Mouse (Mus musculus): ENCODE data around the gene Maml3. TPM values are rescaled to one million over a fixed set of nuclear protein-coding genes. Genes with fewer than 3 reads are reported as not detected.

The Maml3 gene
- polyA plus RNA-seq, 1 experiment from 2014 or later: 5.0 TPM

GRCm38 (mm10) chr3:51888295-51888661 is 216.6 kb downstream of the Maml3 start:
- Histone ChIP-seq H3K4me3 (replicated peaks; ENCODE audit: low read length) (no peak overlapping the region), H3K36me3 (ENCODE audit: control insufficient read depth, insufficient read depth) (no peaks in the 10 kb centered on the region), H3K9ac (replicated peaks; ENCODE audit: low read depth, low read length) (peak overlapping the region; percentile 52), H3K27me3 (replicated peaks; ENCODE audit: control insufficient read depth, insufficient read depth, low read length) (no peaks in the 10 kb centered on the region), H3K27ac (ENCODE audit: low read length) (peak overlapping the region; percentile 91), H3K4me2 (ENCODE audit: low read length) (peak overlapping the region; percentile 45), H3K4me1 (replicated peaks; ENCODE audit: control insufficient read depth, insufficient read depth, low read length) (peaks cover 31% of the 10 kb centered on the region), H3K9me3 (ENCODE audit: control insufficient read depth, low read length) (no peaks in the 10 kb centered on the region)
- WGBS: 9% methylated on average over 8 of the region's 8 CpGs
- ATAC-seq: peak; percentile 20

DNA sequence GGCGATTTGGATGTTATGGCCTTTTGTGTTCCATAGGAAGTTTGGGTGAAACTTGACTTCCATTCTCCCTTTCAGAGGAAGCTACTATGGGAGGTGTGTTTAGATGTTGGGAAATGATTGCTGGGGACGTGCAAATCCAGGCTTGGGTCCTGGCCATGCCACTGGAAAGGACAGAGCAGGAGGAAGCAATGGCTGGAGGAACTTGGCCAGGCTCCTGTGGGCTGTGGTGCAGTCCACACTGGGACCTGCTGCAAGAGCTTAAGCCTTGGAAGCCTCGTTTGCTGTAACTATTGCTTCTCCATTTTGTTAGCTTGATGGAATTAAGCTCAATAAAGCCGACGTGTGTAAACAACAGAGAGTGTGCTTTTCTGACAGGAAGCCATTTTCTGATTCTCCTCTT is 219.0 kb downstream of the Maml3 start:
- Histone ChIP-seq H3K4me3 (replicated peaks; ENCODE audit: low read length) (no peak overlapping the region), H3K4me2 (ENCODE audit: low read length) (no peak overlapping the region), H3K27me3 (replicated peaks; ENCODE audit: control insufficient read depth, insufficient read depth, low read length) (no peaks in the 10 kb centered on the region), H3K9ac (replicated peaks; ENCODE audit: low read depth, low read length) (no peak overlapping the region), H3K9me3 (ENCODE audit: control insufficient read depth, low read length) (no peaks in the 10 kb centered on the region), H3K36me3 (ENCODE audit: control insufficient read depth, insufficient read depth) (no peaks in the 10 kb centered on the region), H3K4me1 (replicated peaks; ENCODE audit: control insufficient read depth, insufficient read depth, low read length) (peaks cover 33% of the 10 kb centered on the region), H3K27ac (ENCODE audit: low read length) (no peak overlapping the region)
- no peak for ATAC-seq
- WGBS: 56% methylated on average over 5 of the region's 5 CpGs

DNA sequence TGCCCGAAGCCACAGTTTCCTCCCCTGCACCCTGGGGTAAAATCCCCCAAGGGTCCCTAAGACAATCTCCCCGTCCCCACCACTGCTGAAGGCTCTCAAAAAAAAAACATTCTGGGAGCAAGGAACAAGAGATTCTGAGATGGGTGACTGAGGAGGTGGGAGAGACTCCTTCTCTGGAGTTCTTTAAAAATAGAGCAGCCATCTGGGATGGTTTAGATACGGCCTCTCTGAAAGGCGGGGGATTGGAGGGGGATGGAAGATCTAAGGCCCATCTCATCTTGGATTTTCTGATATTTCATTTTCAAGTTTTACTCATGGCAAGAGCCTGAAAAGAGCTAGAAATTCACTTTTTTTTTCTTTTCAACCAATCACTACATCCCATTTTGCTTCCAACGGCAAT is 219.4 kb downstream of the Maml3 start:
- Histone ChIP-seq H3K36me3 (ENCODE audit: control insufficient read depth, insufficient read depth) (no peaks in the 10 kb centered on the region), H3K4me2 (ENCODE audit: low read length) (no peak overlapping the region), H3K27ac (ENCODE audit: low read length) (no peak overlapping the region), H3K9me3 (ENCODE audit: control insufficient read depth, low read length) (no peaks in the 10 kb centered on the region), H3K4me1 (replicated peaks; ENCODE audit: control insufficient read depth, insufficient read depth, low read length) (peaks cover 37% of the 10 kb centered on the region), H3K9ac (replicated peaks; ENCODE audit: low read depth, low read length) (no peak overlapping the region), H3K27me3 (replicated peaks; ENCODE audit: control insufficient read depth, insufficient read depth, low read length) (no peaks in the 10 kb centered on the region), H3K4me3 (replicated peaks; ENCODE audit: low read length) (no peak overlapping the region)
- ATAC-seq: no peak
- 81% methylated on average over 5 of the region's 5 CpGs for WGBS

GRCm38 (mm10) chr3:51881981-51882380 is 222.9 kb downstream of the Maml3 start:
- Histone ChIP-seq H3K4me2 (ENCODE audit: low read length) (no peak overlapping the region), H3K9me3 (ENCODE audit: control insufficient read depth, low read length) (no peaks in the 10 kb centered on the region), H3K27ac (ENCODE audit: low read length) (no peak overlapping the region), H3K27me3 (replicated peaks; ENCODE audit: control insufficient read depth, insufficient read depth, low read length) (no peaks in the 10 kb centered on the region), H3K4me3 (replicated peaks; ENCODE audit: low read length) (no peak overlapping the region), H3K9ac (replicated peaks; ENCODE audit: low read depth, low read length) (no peak overlapping the region), H3K4me1 (replicated peaks; ENCODE audit: control insufficient read depth, insufficient read depth, low read length) (peaks cover 17% of the 10 kb centered on the region), H3K36me3 (ENCODE audit: control insufficient read depth, insufficient read depth) (no peaks in the 10 kb centered on the region)
- no peak for ATAC-seq
- WGBS: 74% methylated on average over 10 of the region's 10 CpGs

GRCm38 (mm10) chr3:51881393-51881792 is 223.5 kb downstream of the Maml3 start:
- Histone ChIP-seq H3K27me3 (replicated peaks; ENCODE audit: control insufficient read depth, insufficient read depth, low read length) (no peaks in the 10 kb centered on the region), H3K36me3 (ENCODE audit: control insufficient read depth, insufficient read depth) (no peaks in the 10 kb centered on the region), H3K4me3 (replicated peaks; ENCODE audit: low read length) (no peak overlapping the region), H3K4me2 (ENCODE audit: low read length) (no peak overlapping the region), H3K9ac (replicated peaks; ENCODE audit: low read depth, low read length) (no peak overlapping the region), H3K4me1 (replicated peaks; ENCODE audit: control insufficient read depth, insufficient read depth, low read length) (peaks cover 17% of the 10 kb centered on the region), H3K27ac (ENCODE audit: low read length) (no peak overlapping the region), H3K9me3 (ENCODE audit: control insufficient read depth, low read length) (no peaks in the 10 kb centered on the region)
- ATAC-seq: no peak
- 63% methylated on average over 2 of the region's 2 CpGs for WGBS

DNA sequence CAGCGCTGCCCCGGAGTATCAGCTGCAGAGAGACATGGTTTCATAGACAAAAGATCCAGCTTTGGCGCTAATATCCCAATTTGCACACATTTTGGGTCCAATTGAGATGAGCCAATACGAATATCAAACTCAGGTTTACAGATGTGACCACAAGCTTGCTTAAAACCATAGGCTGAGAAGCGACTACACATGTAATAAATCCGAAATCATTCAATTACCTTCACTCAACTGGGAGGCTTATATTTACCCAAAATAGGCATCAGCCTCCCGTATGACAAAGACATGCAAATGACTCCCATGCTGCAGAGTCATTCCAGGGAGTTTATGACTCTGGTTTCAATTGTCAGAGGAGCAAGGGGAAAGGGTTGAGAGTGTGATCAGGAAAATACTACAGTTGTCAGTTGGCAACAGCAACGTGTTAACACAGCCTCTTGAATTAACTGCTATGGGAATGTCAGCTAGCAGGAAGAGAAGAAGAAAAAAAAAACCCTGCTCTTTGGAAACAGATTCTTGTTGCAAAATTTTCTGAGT is 224.3 kb downstream of the Maml3 start:
- peak overlapping the region; percentile 10 for H3K4me2 ChIP-seq (ENCODE audit: low read length)
- H3K4me1 ChIP-seq (replicated peaks; ENCODE audit: control insufficient read depth, insufficient read depth, low read length): peaks cover 17% of the 10 kb centered on the region
- peak overlapping the region; percentile 4 for H3K9ac ChIP-seq (replicated peaks; ENCODE audit: low read depth, low read length)
- no peaks in the 10 kb centered on the region for H3K27me3 ChIP-seq (replicated peaks; ENCODE audit: control insufficient read depth, insufficient read depth, low read length)
- no peaks in the 10 kb centered on the region for H3K36me3 ChIP-seq (ENCODE audit: control insufficient read depth, insufficient read depth)
- WGBS: 31% methylated on average over 8 of the region's 8 CpGs
- H3K9me3 ChIP-seq (ENCODE audit: control insufficient read depth, low read length): no peaks in the 10 kb centered on the region
- peak; percentile 52 for ATAC-seq
- no peak overlapping the region for H3K4me3 ChIP-seq (replicated peaks; ENCODE audit: low read length)
- H3K27ac ChIP-seq (ENCODE audit: low read length): peak overlapping the region; percentile 37

DNA sequence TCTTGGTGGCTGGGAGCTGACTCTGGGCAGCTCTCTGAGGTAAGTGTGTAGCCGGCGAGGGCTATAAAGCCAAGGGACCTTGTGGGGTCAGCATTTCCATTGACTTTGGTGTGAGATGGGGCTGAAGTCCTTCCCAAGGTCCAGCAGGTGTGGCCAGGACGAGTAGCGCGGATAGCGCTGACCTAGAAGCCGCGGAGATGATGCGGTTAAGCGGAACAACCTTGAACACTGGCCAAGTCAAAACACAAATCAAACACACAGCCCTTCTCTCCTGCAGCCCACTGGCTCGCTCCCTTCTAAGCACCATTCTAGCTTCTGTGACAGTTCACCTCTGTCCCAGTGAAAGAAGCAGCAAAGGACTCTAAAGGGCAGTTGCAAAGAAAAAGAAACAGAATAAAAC is 225.7 kb downstream of the Maml3 start:
- H3K27ac ChIP-seq (ENCODE audit: low read length): no peak overlapping the region
- H3K4me3 ChIP-seq (replicated peaks; ENCODE audit: low read length): no peak overlapping the region
- H3K4me2 ChIP-seq (ENCODE audit: low read length): no peak overlapping the region
- WGBS: 92% methylated on average over 11 of the region's 11 CpGs
- H3K9ac ChIP-seq (replicated peaks; ENCODE audit: low read depth, low read length): no peak overlapping the region
- peaks cover 23% of the 10 kb centered on the region for H3K4me1 ChIP-seq (replicated peaks; ENCODE audit: control insufficient read depth, insufficient read depth, low read length)
- no peaks in the 10 kb centered on the region for H3K9me3 ChIP-seq (ENCODE audit: control insufficient read depth, low read length)
- no peaks in the 10 kb centered on the region for H3K36me3 ChIP-seq (ENCODE audit: control insufficient read depth, insufficient read depth)
- no peaks in the 10 kb centered on the region for H3K27me3 ChIP-seq (replicated peaks; ENCODE audit: control insufficient read depth, insufficient read depth, low read length)
- ATAC-seq: no peak

GRCm38 (mm10) chr3:51878577-51878976 is 226.3 kb downstream of the Maml3 start:
- H3K27ac ChIP-seq (ENCODE audit: low read length): no peak overlapping the region
- peaks cover 20% of the 10 kb centered on the region for H3K4me1 ChIP-seq (replicated peaks; ENCODE audit: control insufficient read depth, insufficient read depth, low read length)
- no peak overlapping the region for H3K4me3 ChIP-seq (replicated peaks; ENCODE audit: low read length)
- H3K36me3 ChIP-seq (ENCODE audit: control insufficient read depth, insufficient read depth): no peaks in the 10 kb centered on the region
- no peaks in the 10 kb centered on the region for H3K27me3 ChIP-seq (replicated peaks; ENCODE audit: control insufficient read depth, insufficient read depth, low read length)
- WGBS: 90% methylated on average over 9 of the region's 9 CpGs
- no peak overlapping the region for H3K9ac ChIP-seq (replicated peaks; ENCODE audit: low read depth, low read length)
- H3K9me3 ChIP-seq (ENCODE audit: control insufficient read depth, low read length): no peaks in the 10 kb centered on the region
- H3K4me2 ChIP-seq (ENCODE audit: low read length): no peak overlapping the region
- ATAC-seq: no peak

DNA sequence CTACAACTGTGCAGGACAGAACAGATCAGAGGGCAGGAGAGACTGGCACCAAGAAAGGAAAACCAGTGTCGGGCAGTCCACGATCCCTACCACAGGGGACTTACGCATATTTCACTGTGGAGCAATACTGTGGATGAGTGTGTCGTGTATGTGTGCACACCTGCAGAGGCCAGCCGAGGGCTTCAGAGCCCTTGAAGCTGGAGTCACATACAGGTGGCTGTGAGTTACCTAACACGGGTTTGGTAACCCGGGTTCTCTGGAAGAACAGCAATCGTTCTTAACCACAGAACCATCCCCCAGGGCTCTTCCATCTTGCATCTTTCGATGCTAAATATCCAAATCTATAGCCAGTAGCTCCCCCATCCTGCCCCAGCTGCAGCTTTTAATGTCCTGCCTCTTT is 228.1 kb downstream of the Maml3 start:
- no peaks in the 10 kb centered on the region for H3K9me3 ChIP-seq (ENCODE audit: control insufficient read depth, low read length)
- H3K4me3 ChIP-seq (replicated peaks; ENCODE audit: low read length): no peak overlapping the region
- ATAC-seq: no peak
- no peak overlapping the region for H3K4me2 ChIP-seq (ENCODE audit: low read length)
- H3K27me3 ChIP-seq (replicated peaks; ENCODE audit: control insufficient read depth, insufficient read depth, low read length): no peaks in the 10 kb centered on the region
- WGBS: 91% methylated on average over 9 of the region's 9 CpGs
- H3K36me3 ChIP-seq (ENCODE audit: control insufficient read depth, insufficient read depth): no peaks in the 10 kb centered on the region
- no peak overlapping the region for H3K27ac ChIP-seq (ENCODE audit: low read length)
- H3K4me1 ChIP-seq (replicated peaks; ENCODE audit: control insufficient read depth, insufficient read depth, low read length): peaks cover 25% of the 10 kb centered on the region
- H3K9ac ChIP-seq (replicated peaks; ENCODE audit: low read depth, low read length): no peak overlapping the region

- WGBS: 90% methylated on average over 4 of the region's 4 CpGs
- H3K9me3 ChIP-seq (ENCODE audit: control insufficient read depth, low read length): no peaks in the 10 kb centered on the region
- H3K9ac ChIP-seq (replicated peaks; ENCODE audit: low read depth, low read length): no peak overlapping the region
- H3K27ac ChIP-seq (ENCODE audit: low read length): no peak overlapping the region
- H3K36me3 ChIP-seq (ENCODE audit: control insufficient read depth, insufficient read depth): no peaks in the 10 kb centered on the region
- H3K4me3 ChIP-seq (replicated peaks; ENCODE audit: low read length): no peak overlapping the region
- no peaks in the 10 kb centered on the region for H3K27me3 ChIP-seq (replicated peaks; ENCODE audit: control insufficient read depth, insufficient read depth, low read length)
- H3K4me1 ChIP-seq (replicated peaks; ENCODE audit: control insufficient read depth, insufficient read depth, low read length): peaks cover 20% of the 10 kb centered on the region
- H3K4me2 ChIP-seq (ENCODE audit: low read length): no peak overlapping the region
- no peak for ATAC-seq
Measured at GRCm38 (mm10) chr3:51875629-51876028, 229.2 kb downstream of the Maml3 start.
